Comparison of ENCODE assay signal across 38 mouse cellular contexts in the genomic region with DNA sequence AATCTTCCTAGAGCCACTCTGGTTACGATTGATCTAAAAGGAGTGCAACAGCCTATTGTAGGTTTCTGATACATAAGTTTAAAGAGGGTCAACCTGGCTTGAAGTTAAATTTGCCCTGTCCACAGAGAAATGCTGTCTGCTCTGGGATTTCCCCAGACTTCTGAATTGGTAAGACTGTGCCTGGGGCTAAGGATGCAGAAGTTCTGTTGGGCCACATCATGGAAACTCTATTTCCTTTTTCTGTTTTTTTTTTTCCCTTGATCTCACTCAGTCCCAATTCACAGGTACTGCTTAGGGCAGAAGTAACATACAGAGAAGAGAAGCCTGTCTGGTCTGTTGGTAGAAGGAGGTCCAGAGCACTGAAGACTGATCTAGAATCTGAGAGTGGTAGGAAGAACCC. TPM values are rescaled to one million over a fixed set of nuclear protein-coding genes. Genes with fewer than 3 reads are reported as not detected.
A peak's percentile ranks its signal among the peaks of the same experiment; 100 is the strongest.
DNase-seq lines count a peak whose midpoint lies in the region; ATAC-seq and TF ChIP-seq lines count a peak whose summit lies in the region.
"Had no signal": no experiment of that assay in that cellular context is flagged by ENCODE, and none has a peak within 500 bp of the region (broad histone marks: within the 10 kb centered on the region; RNA-seq: fewer than 3 reads in every experiment).

No protein-coding gene starts in this region.

- dilution Hi-C loops in CH12.LX (cut with MboI; ENCODE audit: extremely low pct_ligation_motif_present, extremely low pct_unique_long_range_greater_than_20kb, low sequenced_read_pairs): no loop called here

- WGBS in forebrain, embryonic 10.5 days: 94% methylated on average over 1 of the region's 1 CpGs

- H3K4me3 ChIP-seq in CH12.LX (replicated peaks in 1 of 3; ENCODE audit: low read depth in 2 of 3, low read length in 2 of 3, poor library complexity in 1 of 3): peak overlapping the region in 2 of 3 experiments; percentile 39 to 45
- no peak overlapping the region for H3K4me3 ChIP-seq in forebrain, embryonic 10.5 days
- H3K4me3 ChIP-seq: embryonic facial prominence, embryonic 12.5 days; forebrain, embryonic 15.5 days; gastrocnemius, adult 2 months; heart, embryonic 13.5 days; left cerebral cortex, adult 2 months; limb, embryonic 12.5 days; lung, embryonic 15.5 days; midbrain, embryonic 13.5 days had no signal

- no peaks in the 10 kb centered on the region for H3K9me3 ChIP-seq in CH12.LX (replicated peaks; ENCODE audit: low read length)
- no peaks in the 10 kb centered on the region for H3K9me3 ChIP-seq in forebrain, embryonic 10.5 days
- H3K9me3 ChIP-seq: embryonic facial prominence, embryonic 12.5 days; forebrain, embryonic 15.5 days; heart, embryonic 13.5 days; limb, embryonic 12.5 days; lung, embryonic 15.5 days; midbrain, embryonic 13.5 days had no signal

- H3K36me3 ChIP-seq in CH12.LX (replicated peaks in 1 of 2; ENCODE audit: control insufficient read depth in 1 of 2, insufficient read depth in 1 of 2, low read length in 1 of 2): peaks cover 0 to 13% of the 10 kb centered on the region in 2 experiments
- no peaks in the 10 kb centered on the region for H3K36me3 ChIP-seq in forebrain, embryonic 10.5 days (replicated peaks)
- H3K36me3 ChIP-seq: embryonic facial prominence, embryonic 12.5 days; forebrain, embryonic 15.5 days; heart, embryonic 13.5 days; limb, embryonic 12.5 days; lung, embryonic 15.5 days; midbrain, embryonic 13.5 days had no signal

- no peak for TF ChIP-seq CTCF in CH12.LX (conservative IDR thresholded peaks at IDR 0.05 in 1 of 2, IDR thresholded peaks at IDR 0.05 in 1 of 2; ENCODE audit: low read depth in 2 of 2, low read length in 2 of 2)

- TF ChIP-seq EP300 in CH12.LX (IDR thresholded peaks at IDR 0.05; ENCODE audit: low read length): peak; percentile 94

- peak; percentile 67 to 71 for ATAC-seq in hematopoietic stem cell, adult 5-6 weeks (replicated peaks in 1 of 2; ENCODE audit: insufficient read depth in 1 of 2, low FRiP score in 2 of 2, low TSS enrichment in 1 of 2, low read depth in 1 of 2, poor library complexity in 2 of 2, severe bottlenecking in 2 of 2)
- ATAC-seq: forebrain, embryonic 15.5 days; hindbrain, postnatal 0 days; intestine, postnatal 0 days; midbrain, embryonic 13.5 days had no signal

- TF ChIP-seq RAD21 in CH12.LX (IDR thresholded peaks at IDR 0.05; ENCODE audit: low read depth, low read length): no peak; the same call in 1 of the 2 replicates

- TF ChIP-seq POLR2A in CH12.LX (IDR thresholded peaks at IDR 0.05; ENCODE audit: low read depth, low read length): 0 out of 2 replicates have a peak, but pooled peaks have one; percentile 13

- DNase-seq in CD4-positive, CD25-positive, alpha-beta regulatory T cell, adult 2 months (ENCODE audit: low read depth, low spot score): peak; percentile 71
- DNase-seq in CH12.LX (ENCODE audit: extremely low read depth): peak; percentile 86
- DNase-seq in naive thymus-derived CD4-positive, alpha-beta T cell, adult 2 months (ENCODE audit: low read depth): peak; percentile 77
- DNase-seq in testis, postnatal 10 days (ENCODE audit: low spot score): no peak
- DNase-seq in urinary bladder, postnatal 4 days (ENCODE audit: low spot score in 2 of 2): no peak
- DNase-seq in forebrain, embryonic 10.5 days (ENCODE audit: extremely low spot score, low spot score): no peak
- DNase-seq: adrenal gland, postnatal 10 days; cerebellum, adult 8-10 months; cerebellum, postnatal 36 days; embryo, embryonic 11 days; gastrocnemius, adult 2 months; heart, postnatal 10 days; kidney, postnatal 25 days; lung, postnatal 36 days; retina, postnatal 1 day; right cerebral cortex, postnatal 14 days; thymus, postnatal 36 days had no signal

- peak overlapping the region; percentile 36; the same call in 1 of the 2 replicates for H3K4me2 ChIP-seq in CH12.LX (ENCODE audit: insufficient read depth, low read depth, poor library complexity, severe bottlenecking)
- H3K4me2 ChIP-seq: embryonic facial prominence, embryonic 12.5 days; forebrain, embryonic 15.5 days; heart, embryonic 13.5 days; limb, embryonic 12.5 days; liver, embryonic 11.5 days; lung, embryonic 15.5 days; midbrain, embryonic 13.5 days had no signal

- in situ Hi-C loops in CH12.LX (cut with MboI; ENCODE audit: low pct_ligation_motif_present, low pct_unique_long_range_greater_than_20kb, low sequenced_read_pairs): no loop called here

- H3K27me3 ChIP-seq in CH12.LX (replicated peaks): no peaks in the 10 kb centered on the region
- H3K27me3 ChIP-seq in forebrain, embryonic 10.5 days (ENCODE audit: poor library complexity, severe bottlenecking): no peaks in the 10 kb centered on the region
- H3K27me3 ChIP-seq: embryonic facial prominence, embryonic 12.5 days; forebrain, embryonic 15.5 days; heart, embryonic 13.5 days; limb, embryonic 12.5 days; lung, embryonic 15.5 days; midbrain, embryonic 13.5 days had no signal

- H3K79me2 ChIP-seq in CH12.LX (replicated peaks; ENCODE audit: control insufficient read depth, extremely low read depth, insufficient read depth, poor library complexity, severe bottlenecking): 0 out of 2 replicates have a peak, but pooled peaks cover 2% of the 10 kb centered on the region

- no peak overlapping the region for H3K9ac ChIP-seq in CH12.LX (ENCODE audit: insufficient read depth, low read depth)
- H3K9ac ChIP-seq: embryonic facial prominence, embryonic 12.5 days; forebrain, embryonic 15.5 days; heart, embryonic 13.5 days; limb, embryonic 12.5 days; lung, embryonic 15.5 days; midbrain, embryonic 13.5 days had no signal

- H3K4me1 ChIP-seq in CH12.LX (ENCODE audit: control insufficient read depth in 1 of 2, insufficient read depth in 2 of 2): peaks cover 3 to 28% of the 10 kb centered on the region in 2 experiments; a peak in 3 of 4 replicates
- H3K4me1 ChIP-seq in forebrain, embryonic 10.5 days: no peaks in the 10 kb centered on the region
- H3K4me1 ChIP-seq: embryonic facial prominence, embryonic 12.5 days; forebrain, embryonic 15.5 days; heart, embryonic 13.5 days; limb, embryonic 12.5 days; lung, embryonic 15.5 days; midbrain, embryonic 13.5 days had no signal

- peak overlapping the region; percentile 73 for H3K27ac ChIP-seq in CH12.LX (ENCODE audit: insufficient read depth, low read depth)
- no peak overlapping the region for H3K27ac ChIP-seq in forebrain, embryonic 10.5 days
- H3K27ac ChIP-seq: embryonic facial prominence, embryonic 12.5 days; forebrain, embryonic 15.5 days; gastrocnemius, adult 2 months; heart, embryonic 13.5 days; hindbrain, postnatal 0 days; left cerebral cortex, adult 2 months; limb, embryonic 12.5 days; lung, embryonic 15.5 days; midbrain, embryonic 13.5 days had no signal

TF ChIP-seq in CH12.LX, 34 proteins besides CTCF, POLR2A, EP300 and RAD21:
- TF ChIP-seq ZNF384 (IDR thresholded peaks at IDR 0.05; ENCODE audit: low read depth, low read length) (peak; percentile 97), ETS1 (conservative IDR thresholded peaks at IDR 0.05; ENCODE audit: low read depth, low read length) (peak; percentile 42; the same call in 1 of the 2 replicates), MXI1 (IDR thresholded peaks at IDR 0.05; ENCODE audit: low read depth, low read length) (no peak), TBP (conservative IDR thresholded peaks at IDR 0.05; ENCODE audit: low read depth, low read length) (no peak), GABPA (IDR thresholded peaks at IDR 0.05; ENCODE audit: insufficient replicate concordance, low read depth, low read length) (no peak), JUN (IDR thresholded peaks at IDR 0.05; ENCODE audit: insufficient read depth, low read depth, low read length) (peak; percentile 64), MEF2A (IDR thresholded peaks at IDR 0.05; ENCODE audit: borderline replicate concordance, low read depth, low read length) (peak; percentile 68; the same call in 1 of the 2 replicates), TCF12 (IDR thresholded peaks at IDR 0.05; ENCODE audit: low read depth, low read length) (peak; percentile 60), JUND (conservative IDR thresholded peaks at IDR 0.05; ENCODE audit: low read depth, low read length) (0 out of 2 replicates have a peak, but pooled peaks have one; percentile 24), ZMIZ1 (IDR thresholded peaks at IDR 0.05; ENCODE audit: low read depth, low read length) (no peak), IRF4 (IDR thresholded peaks at IDR 0.05; ENCODE audit: low read depth, low read length) (peak; percentile 84)

RNA-seq across cellular contexts. Expression of gene Tespa1, which starts 8.0 kb away (rescaled TPM):
- total RNA-seq in CH12.LX (2012; rRNA removed) (26.0 and 28.1 TPM in 2 replicates), CH12.LX (2014; rRNA removed) (55.1 and 68.0 TPM in 2 replicates)
- 48.5 and 48.9 TPM in 2 replicates for polyA plus RNA-seq in CH12.LX (2012; ENCODE audit: insufficient read length, low read depth)
- total RNA-seq in hematopoietic stem cell, adult 5-6 weeks (2017): 123 and 178 TPM in 2 replicates
- polyA plus RNA-seq in forebrain, embryonic 10.5 days (2016; fragmentation: Nextera tagmentation; extraction: Ambion mirVana): 0.24 TPM in 1 of 2 replicates, not detected in the other
- total RNA-seq: hindbrain, postnatal 0 days had no signal
- polyA plus RNA-seq: C2C12; forebrain, embryonic 15.5 days; hindbrain, postnatal 0 days; kidney, embryonic 14.5 days; midbrain, embryonic 13.5 days; neural tube, embryonic 14.5 days; testis, adult 2 months had no signal

RNA-seq across cellular contexts. Expression of gene Neurod4, which starts 50.7 kb away (rescaled TPM):
- total RNA-seq in CH12.LX (2012; rRNA removed): 0.13 and 0.17 TPM in 2 replicates
- total RNA-seq in CH12.LX (2014; rRNA removed): 0.08 and 0.24 TPM in 2 replicates
- polyA plus RNA-seq in CH12.LX (2012; ENCODE audit: insufficient read length, low read depth): 0.13 TPM in 1 of 2 replicates, not detected in the other
- total RNA-seq in hematopoietic stem cell, adult 5-6 weeks (2017): 0.44 TPM in 1 of 2 replicates, not detected in the other
- polyA plus RNA-seq in forebrain, embryonic 10.5 days (2016; fragmentation: Nextera tagmentation; extraction: Ambion mirVana): 2.6 and 3.0 TPM in 2 replicates
- total RNA-seq: gastrocnemius, adult 2 months; gastrocnemius, postnatal 4 days; heart, adult 8-10 months; heart, postnatal 10 days; megakaryocyte-erythroid progenitor cell, adult 5-6 weeks had no signal
- polyA plus RNA-seq: C2C12; heart, embryonic 13.5 days; intestine, postnatal 0 days; kidney, embryonic 14.5 days; liver, embryonic 11.5 days; liver, embryonic 16.5 days; lung, embryonic 15.5 days; small intestine, adult 2 months; stomach, embryonic 14.5 days; testis, adult 2 months had no signal

Comparison
In these comparisons a context has a peak if more than half of its experiments do, and no peak if none do; other contexts are left out.
1. DNase-seq: peak in CD4-positive, CD25-positive, alpha-beta regulatory T cell, adult 2 months (single experiment), CH12.LX (single experiment) and naive thymus-derived CD4-positive, alpha-beta T cell, adult 2 months (single experiment); none in testis, postnatal 10 days (single experiment), urinary bladder, postnatal 4 days (0 of 2) and forebrain, embryonic 10.5 days (single experiment).